Mouse (Mus musculus) yolk sac, embryonic 10.5 days (tissue): ENCODE measurements around the gene Ripor1.
"Not testable (repeated sequence)": the region's sequence is repeated elsewhere in the genome, so short reads cannot be mapped to it uniquely, and the experiment has no call there.

Source experiments
- DNase-seq: peaks from one replicate; pipeline ENCODE4 v3.0.0-alpha.2; 2017; ENCODE audit warnings: low spot score

The Ripor1 gene

DNA sequence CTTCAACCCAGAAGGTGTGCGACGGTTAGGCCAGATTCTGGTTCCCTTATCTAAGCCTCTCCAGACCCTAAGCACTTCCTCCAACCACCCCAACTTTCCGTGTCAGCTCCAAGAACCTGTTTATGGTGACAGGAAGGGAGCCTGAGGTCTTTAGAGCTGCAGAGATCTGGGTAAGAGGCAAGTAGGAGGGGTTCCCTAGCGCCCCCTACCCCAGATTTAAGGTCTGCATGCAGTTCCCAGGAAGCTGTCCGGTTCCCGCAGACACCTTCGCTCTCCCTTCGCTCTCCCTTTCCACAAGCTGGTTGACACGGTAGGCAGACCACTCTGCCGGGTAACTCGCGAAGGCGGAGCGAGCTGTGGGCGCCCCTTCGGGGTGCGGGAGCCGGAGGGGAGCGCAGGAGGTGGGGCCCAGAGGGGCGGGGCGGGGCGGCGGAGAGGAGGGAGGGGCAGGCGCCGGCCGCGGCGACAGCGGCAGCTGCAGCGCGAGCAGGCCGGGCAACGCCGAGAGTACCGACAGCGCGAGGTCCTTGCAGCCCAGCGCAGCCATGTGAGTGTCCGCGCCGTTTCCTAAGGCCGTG, at the start of gene Ripor1:
Gene Ripor1 (plus strand): TSS at position 452 of the 578 bp plus-strand sequence.
- peak; percentile 88 for DNase-seq

DNA sequence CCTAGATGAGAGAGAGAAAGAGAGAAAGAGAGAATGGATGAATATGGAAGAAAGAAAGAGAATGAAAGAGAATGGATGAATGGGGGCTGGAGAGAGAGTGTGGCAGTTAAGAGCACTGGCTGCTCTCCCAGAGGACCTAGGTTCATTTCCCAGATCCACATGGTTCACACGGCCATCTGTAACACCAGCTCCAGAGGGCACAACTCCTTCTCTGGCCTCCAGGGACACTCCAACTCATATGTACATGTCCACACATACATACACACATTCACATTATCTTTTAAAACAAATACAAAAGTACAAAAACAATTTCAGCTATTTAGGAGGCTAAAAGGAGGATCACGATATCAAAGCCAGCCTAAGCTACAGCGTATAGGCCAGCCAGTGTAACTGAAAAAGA, 42.2 kb upstream of the Ripor1 start:
- no peak for DNase-seq

DNA sequence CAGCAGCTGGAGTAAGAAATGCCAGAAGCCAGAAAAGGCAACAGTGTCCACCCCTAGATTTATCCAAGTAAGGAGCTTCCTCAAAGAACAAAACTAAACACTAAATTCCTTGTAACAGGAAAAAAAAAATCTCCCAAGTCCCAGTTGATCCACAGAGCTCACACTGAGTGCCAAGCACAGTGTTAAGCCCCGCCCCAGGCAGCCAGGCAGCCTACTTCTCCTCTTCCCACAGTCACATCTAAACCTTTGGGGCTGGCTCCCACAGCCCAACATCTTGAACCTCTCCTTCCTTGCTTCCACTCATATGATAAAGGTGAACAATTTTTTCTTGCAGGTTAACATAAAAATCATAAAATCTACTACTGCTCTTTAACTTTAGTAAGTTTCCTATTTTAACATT, 41.2 kb upstream of the Ripor1 start:
- DNase-seq, result no peak

DNA sequence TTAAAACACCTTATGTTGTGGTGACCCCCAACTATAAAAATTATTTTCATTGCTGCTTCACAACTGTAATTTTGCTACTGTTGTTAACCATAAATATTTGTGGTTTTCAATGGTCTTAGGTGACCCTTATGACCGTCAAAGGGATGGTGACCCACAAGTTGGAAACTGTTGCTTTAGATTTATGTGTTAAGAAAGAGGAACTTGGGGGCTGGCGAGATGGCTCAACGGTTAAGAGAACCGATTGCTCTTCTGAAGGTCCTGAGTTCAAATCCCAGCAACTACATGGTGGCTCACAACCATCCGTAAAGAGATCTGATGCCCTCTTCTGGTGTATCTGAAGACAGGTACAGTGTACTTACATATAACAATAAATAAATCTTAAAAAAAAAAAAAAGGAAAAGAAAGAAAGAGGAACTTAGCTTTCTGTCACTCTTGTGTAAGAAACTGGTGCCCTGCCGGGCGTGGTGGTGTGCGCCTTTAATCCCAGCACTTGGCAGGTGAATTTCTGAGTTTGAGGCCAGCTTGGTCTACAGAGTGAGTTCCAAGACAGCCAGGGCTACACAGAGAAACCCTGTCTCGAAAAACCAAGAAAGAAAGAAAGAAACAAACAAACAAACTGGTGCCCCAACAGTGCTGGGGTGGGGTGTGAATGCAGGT, 40.4 kb upstream of the Ripor1 start:
- DNase-seq, result not testable (repeated sequence)

DNA sequence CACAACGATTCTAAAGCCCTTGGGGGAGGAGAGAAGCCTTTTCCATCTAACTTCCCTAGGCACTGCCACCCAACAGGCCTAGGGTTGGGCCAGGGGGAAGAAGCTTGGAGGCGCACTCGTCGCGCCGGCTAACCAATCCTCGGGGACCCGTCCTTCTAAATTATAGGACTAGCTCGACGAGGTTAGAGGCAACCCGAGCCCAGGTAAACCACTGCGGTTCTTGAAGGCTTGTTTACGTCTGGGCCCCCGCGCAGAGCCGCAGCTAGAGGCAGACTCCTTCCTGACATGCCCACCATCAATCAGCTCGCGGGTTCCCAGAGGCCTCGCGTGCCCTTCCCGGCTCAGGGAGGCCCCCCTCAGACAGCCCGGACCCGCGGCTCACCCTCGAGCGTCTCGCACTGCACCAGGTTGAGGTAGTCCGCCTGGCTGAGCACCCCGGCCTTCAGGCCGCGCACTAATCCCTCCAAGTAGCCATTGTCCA, 39.6 kb upstream of the Ripor1 start:
- DNase-seq, result peak; percentile 32

GRCm38 (mm10) chr8:105565952-105566702, 38.9 kb upstream of the Ripor1 start, which contains the start of gene Atp6v0d1:
TSS of gene Atp6v0d1 (minus strand) at chr8:105566047.
- DNase-seq, result peak; percentile 99

GRCm38 (mm10) chr8:105566703-105567595, 38.1 kb upstream of the Ripor1 start:
- peak; percentile 27 for DNase-seq

DNA sequence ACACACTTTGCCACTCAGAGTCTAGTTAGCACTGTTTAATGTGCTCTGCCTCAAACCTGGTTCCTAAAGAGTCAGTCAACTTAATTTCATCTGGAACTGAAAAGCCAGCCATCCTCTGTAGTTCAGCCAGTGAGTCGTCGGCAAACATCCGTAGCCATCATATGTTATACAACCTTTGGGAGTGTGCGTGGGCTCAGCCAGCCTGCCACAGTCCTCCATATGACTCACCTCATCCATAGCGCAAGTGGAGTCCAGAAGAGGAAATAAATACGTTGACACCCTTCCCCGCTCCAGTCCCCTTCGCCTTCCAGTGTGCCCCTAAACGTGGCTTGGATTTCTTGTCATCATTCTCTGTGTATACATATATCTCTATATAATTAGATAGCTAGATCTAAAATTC, 33.2 kb upstream of the Ripor1 start:
- no peak for DNase-seq

- no peak for DNase-seq
These were observed 31.6 kb upstream of the Ripor1 start for GRCm38 (mm10) chr8:105573427-105573826.

- DNase-seq, result no peak
These were observed 30.3 kb upstream of the Ripor1 start for GRCm38 (mm10) chr8:105574741-105575140.

GRCm38 (mm10) chr8:105575538-105575937, 29.5 kb upstream of the Ripor1 start:
- no peak for DNase-seq

DNA sequence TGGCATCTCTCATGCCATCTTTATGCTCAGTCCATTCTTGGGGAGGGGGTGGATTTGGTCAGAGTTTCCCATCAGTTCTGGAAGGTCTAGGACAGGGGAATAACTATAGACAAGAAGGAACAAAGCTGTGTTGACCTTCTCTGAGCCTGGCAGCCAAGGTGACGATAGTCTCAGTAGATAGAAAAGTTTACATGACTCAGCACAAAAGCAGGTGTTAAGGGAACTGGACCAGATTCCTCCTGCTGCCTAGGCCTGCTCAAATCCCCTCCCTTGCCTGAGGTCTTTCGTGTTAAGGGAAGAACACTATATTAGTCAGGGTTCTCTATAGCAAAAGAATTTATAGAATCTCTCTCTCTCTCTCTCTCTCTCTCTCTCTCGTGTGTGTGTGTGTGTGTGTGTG, 25.3 kb upstream of the Ripor1 start:
- no peak for DNase-seq

- no peak for DNase-seq
These were observed 12.6 kb upstream of the Ripor1 start for GRCm38 (mm10) chr8:105592431-105592830.

DNA sequence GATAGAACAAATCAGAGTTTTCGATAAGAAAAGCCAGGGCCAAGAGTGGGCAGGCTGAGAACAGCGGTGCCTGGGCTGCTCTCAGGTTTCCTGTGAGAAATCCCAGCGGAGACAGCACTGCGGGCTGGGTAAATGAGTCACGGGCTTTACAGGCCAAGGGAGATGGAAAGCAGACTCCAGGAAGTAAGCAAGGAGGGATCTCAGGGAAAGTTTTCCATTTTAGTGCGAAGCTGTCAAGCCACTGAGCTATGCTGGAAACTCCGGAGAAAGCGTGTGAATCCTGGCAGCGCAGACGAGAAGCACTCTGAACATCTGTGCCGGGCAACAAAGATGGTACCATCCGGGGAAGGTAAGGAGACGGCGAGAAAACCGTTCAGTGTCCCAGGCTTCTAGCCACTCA, 11.2 kb upstream of the Ripor1 start:
- DNase-seq, result peak; percentile 70

DNA sequence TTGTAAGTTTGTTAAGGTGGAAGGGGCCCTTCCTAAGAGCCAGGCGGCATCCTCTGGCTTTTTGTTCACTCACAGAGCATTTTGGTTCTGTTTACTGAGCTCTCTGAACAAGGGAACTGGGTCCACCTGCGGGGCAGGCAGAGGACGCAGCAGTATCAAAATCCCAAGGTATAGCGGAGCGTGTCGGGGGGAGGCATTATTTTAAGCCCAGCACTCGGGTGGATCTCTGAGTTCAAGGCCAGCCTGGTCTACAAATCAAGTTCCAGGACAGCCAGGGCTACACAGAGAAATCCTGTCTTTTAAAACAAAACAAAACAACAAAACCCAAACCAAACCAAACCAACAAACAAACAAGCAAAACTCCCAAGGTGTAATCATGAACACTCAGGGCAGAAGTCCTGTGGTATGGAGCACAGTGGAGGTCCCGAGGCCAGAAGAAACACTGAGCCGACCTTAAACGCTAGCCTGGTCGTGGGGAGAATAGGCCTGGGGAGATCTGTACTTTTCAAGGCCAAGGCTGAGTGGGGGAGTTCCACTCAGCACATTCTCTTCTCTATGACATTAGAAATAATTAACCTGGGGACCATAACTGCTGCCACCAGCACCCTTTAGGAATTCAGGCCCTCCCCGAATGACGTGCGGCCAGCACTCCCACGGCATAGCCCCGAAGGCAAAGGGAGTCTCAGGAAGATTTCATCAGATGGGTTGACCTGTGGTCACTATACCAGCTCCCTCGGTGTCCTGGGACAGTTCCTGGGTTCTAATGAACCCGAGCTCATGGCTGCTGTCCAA, 10.4 kb upstream of the Ripor1 start:
- peak; percentile 39 for DNase-seq

DNA sequence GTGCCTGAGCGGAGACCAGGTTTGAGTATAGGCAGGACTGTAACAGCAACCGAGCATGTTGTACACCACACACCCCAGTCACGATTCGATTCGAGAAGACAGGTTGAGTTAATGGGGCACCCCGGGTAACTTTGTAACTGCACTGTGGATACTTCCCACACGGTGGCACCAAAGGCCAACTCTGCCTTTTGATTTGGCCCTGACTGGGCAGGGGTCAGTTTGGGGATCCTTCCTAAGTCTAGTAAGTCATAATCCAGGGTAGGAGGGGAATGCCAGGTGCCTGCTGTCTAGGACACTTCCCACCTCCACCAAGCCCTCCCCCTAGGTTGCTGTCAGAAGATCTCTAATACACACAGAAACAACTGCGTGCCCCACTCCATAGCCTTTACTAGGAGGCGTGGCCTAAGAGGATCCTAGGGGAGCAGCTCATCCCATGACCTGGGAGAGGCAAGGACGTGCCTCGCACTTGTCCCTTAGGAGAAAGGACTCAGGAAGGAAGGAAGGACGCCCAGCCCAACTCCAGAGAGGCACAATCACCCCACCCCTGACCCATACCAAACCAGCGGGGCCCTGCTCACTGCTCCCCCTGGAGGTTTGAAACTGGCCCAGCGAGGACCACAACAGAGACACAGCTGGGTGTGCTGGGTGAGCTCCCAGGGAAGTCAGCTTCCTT, 8.6 kb upstream of the Ripor1 start:
- DNase-seq, result peak; percentile 53

GRCm38 (mm10) chr8:105598777-105599176, 6.3 kb upstream of the Ripor1 start:
- DNase-seq, result no peak

DNA sequence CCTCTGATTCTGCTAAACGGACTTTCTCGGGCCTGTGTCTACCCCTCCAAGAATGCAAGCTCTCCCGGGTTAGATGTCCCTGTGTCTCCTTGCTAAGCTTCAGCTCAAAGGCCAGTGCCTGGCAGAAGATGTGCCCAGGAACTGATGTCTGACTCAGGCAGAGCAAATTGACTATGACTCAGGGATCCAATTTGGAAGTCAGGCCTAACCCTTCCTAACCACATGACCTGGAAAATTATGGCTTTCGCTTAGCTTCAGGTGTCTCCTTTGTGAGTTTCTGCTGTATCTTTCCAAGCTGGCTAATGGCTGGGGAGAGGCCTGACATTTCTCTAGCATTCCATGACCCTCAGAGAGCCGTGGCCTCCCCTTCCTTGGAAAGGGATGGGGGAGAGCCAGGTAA, 3.8 kb upstream of the Ripor1 start:
- DNase-seq, result no peak

DNA sequence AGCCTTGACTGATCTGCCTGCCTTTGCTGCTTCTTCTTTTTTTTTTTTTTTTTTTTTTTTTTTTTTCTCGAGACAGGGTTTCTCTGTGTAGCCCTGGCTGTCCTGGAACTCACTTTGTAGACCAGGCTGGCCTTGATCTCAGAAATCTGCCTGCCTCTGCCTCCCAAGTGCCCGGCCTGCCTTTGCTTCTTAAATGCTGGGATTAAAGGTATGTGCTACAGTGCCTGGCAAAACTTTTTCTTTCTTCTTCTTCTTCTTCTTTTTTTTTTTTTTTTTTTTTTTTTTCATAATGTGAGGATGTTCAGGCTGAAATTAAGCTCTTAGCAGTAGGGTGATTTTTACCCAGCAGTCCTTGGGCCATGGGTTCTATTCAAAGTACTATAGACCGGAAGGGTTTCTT, 2.5 kb upstream of the Ripor1 start:
- DNase-seq, result not testable (repeated sequence)

DNA sequence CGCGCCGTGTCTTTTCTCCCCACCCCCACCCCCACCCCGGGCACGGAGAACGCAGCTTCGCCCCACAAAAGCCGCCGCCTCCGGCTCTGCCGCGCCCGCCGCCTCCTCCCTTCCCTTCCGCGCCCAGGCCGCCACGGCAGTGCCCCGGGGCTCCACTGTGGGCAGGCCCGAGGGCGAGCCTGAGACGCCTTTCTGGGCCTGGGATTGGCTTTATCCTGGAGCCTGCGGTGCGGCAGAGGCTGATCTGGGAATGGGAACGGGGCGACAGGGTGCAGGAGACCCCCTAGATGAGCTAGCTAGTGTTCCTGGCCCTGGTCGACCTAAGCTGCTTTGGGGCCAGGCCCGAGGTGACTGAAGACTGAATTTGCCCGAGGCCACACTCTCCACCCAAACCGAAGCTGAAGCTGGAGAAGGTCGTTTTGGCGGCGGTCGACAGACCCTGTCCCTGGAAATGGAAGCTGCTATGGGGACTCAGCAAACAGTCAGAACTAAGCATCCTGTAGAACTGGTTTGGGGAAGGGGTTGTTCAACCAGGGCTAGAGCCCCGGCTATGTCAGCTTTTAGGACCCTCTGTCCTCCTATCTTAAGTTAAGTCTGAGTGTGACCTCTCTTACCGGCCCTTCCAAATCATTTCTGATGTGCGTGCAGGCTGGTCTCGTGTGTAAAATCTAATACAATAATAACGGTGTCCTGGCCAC, 585 bp downstream of the Ripor1 start:
- no peak for DNase-seq
